ENCODE assay signal across 9 mouse cellular contexts in the genomic region with DNA sequence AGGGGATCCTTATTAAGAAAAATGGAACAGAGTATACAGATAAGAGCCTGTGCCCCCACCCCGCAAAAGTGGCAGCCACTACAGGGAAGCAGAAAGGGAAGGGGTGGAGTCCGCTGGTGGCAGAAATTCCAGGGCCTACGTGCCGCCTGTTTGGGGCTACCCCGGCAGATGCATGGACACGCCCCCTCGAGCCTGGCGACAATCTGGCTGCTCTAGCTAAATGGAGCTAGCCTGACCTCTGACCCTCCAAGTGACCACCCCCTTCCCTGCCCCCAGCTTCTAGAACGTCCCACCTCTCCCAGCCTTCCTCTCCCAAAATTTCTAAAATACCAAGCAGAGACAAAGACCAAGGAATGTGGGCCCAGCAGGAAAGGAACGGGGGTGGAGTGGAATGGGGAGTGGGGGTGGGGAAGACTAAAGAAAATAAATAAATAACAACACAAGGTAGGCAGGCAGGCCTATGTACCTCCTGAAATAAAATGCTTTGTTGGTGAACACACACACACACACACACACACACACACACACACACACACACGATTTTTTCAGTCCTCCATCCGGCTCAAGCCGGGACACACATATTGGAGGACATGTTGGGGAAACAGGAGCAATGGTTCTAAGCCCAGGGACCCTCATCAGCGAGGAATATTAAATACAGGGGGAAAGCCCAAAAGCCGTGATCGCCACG. TPM values are rescaled to one million over a fixed set of nuclear protein-coding genes. Genes with fewer than 3 reads are reported as not detected.
DNase-seq lines count a peak whose midpoint lies in the region; ATAC-seq lines count a peak whose summit lies in the region.
"Had no signal": no experiment of that assay in that cellular context is flagged by ENCODE, and none has a peak within 500 bp of the region (broad histone marks: within the 10 kb centered on the region; RNA-seq: fewer than 3 reads in every experiment).

No protein-coding gene starts in this region.

- H3K27ac ChIP-seq in embryonic facial prominence, embryonic 15.5 days (replicated peaks), result no peak overlapping the region; the same call in 1 of the 2 replicates
- no peak overlapping the region for H3K27ac ChIP-seq in hindbrain, embryonic 14.5 days
- H3K27ac ChIP-seq in liver, embryonic 12.5 days, result no peak overlapping the region; the same call in 1 of the 2 replicates

- ATAC-seq in embryonic facial prominence, embryonic 15.5 days (ENCODE audit: insufficient number of reproducible peaks, low FRiP score, low TSS enrichment, low read depth), result no peak
- ATAC-seq in hindbrain, embryonic 14.5 days (ENCODE audit: low FRiP score), result peak; percentile 23; the same call in 1 of the 2 replicates
- peak; percentile 48; the same call in 1 of the 2 replicates for ATAC-seq in liver, embryonic 12.5 days
- no peak for ATAC-seq in erythroid progenitor cell, adult 5-6 weeks (replicated peaks; ENCODE audit: low FRiP score, poor library complexity, severe bottlenecking)

- H3K4me3 ChIP-seq in embryonic facial prominence, embryonic 15.5 days (replicated peaks), result no peak overlapping the region
- H3K4me3 ChIP-seq in hindbrain, embryonic 14.5 days (replicated peaks; ENCODE audit: low read length), result no peak overlapping the region
- no peak overlapping the region for H3K4me3 ChIP-seq in liver, embryonic 12.5 days

- peak overlapping the region; percentile 15; the same call in 1 of the 2 replicates for H3K4me2 ChIP-seq in embryonic facial prominence, embryonic 15.5 days (replicated peaks)
- 0 out of 2 replicates have a peak overlapping the region, but pooled peaks have one; percentile 15 for H3K4me2 ChIP-seq in hindbrain, embryonic 14.5 days (replicated peaks)
- H3K4me2 ChIP-seq in liver, embryonic 12.5 days, result peak overlapping the region; percentile 64

- H3K27me3 ChIP-seq in embryonic facial prominence, embryonic 15.5 days, result no peaks in the 10 kb centered on the region
- H3K27me3 ChIP-seq in hindbrain, embryonic 14.5 days (ENCODE audit: control insufficient read depth, insufficient read depth, low read length), result no peaks in the 10 kb centered on the region
- no peaks in the 10 kb centered on the region for H3K27me3 ChIP-seq in liver, embryonic 12.5 days (replicated peaks)

- no peaks in the 10 kb centered on the region for H3K9me3 ChIP-seq in embryonic facial prominence, embryonic 15.5 days (replicated peaks)
- H3K9me3 ChIP-seq in hindbrain, embryonic 14.5 days (ENCODE audit: control insufficient read depth, low read length), result no peaks in the 10 kb centered on the region
- no peaks in the 10 kb centered on the region for H3K9me3 ChIP-seq in liver, embryonic 12.5 days (replicated peaks)

- peak; percentile 96 for DNase-seq in heart, adult 11 months
- DNase-seq in heart, adult 8-10 months (ENCODE audit: low spot score), result no peak
- DNase-seq in hindbrain, embryonic 14.5 days (ENCODE audit: low spot score), result no peak
- DNase-seq in T-cell, adult 2 months (ENCODE audit: low spot score), result no peak
- DNase-seq in right cerebral cortex, postnatal 10 days (ENCODE audit: low spot score in 2 of 2), result no peak

- WGBS in embryonic facial prominence, embryonic 15.5 days, result 17% methylated on average over 17 of the region's 17 CpGs
- 9% methylated on average over 17 of the region's 17 CpGs for WGBS in hindbrain, embryonic 14.5 days
- 30% methylated on average over 17 of the region's 17 CpGs for WGBS in liver, embryonic 12.5 days (ENCODE audit: insufficient replicate concordance)

- H3K4me1 ChIP-seq in embryonic facial prominence, embryonic 15.5 days, result peaks cover 32% of the 10 kb centered on the region
- H3K4me1 ChIP-seq in hindbrain, embryonic 14.5 days (replicated peaks; ENCODE audit: control insufficient read depth, insufficient read depth, low read length), result peaks cover 24% of the 10 kb centered on the region
- peaks cover 38% of the 10 kb centered on the region for H3K4me1 ChIP-seq in liver, embryonic 12.5 days

- H3K9ac ChIP-seq in embryonic facial prominence, embryonic 15.5 days, result no peak overlapping the region
- H3K9ac ChIP-seq in hindbrain, embryonic 14.5 days, result no peak overlapping the region
- no peak overlapping the region for H3K9ac ChIP-seq in liver, embryonic 12.5 days

- no peaks in the 10 kb centered on the region for H3K36me3 ChIP-seq in embryonic facial prominence, embryonic 15.5 days
- no peaks in the 10 kb centered on the region for H3K36me3 ChIP-seq in hindbrain, embryonic 14.5 days (replicated peaks; ENCODE audit: control insufficient read depth, insufficient read depth)
- H3K36me3 ChIP-seq in liver, embryonic 12.5 days, result no peaks in the 10 kb centered on the region

RNA-seq across cellular contexts. Expression of gene C130032M10Rik, which starts 12.6 kb away (rescaled TPM):
- not detected for total RNA-seq in heart, adult 8-10 months (2022)
- polyA plus RNA-seq in embryonic facial prominence, embryonic 15.5 days (2015; fragmentation: Nextera tagmentation; extraction: Ambion mirVana), result 3.0 and 3.9 TPM in 2 replicates
- not detected in 2 replicates for polyA plus RNA-seq in hindbrain, embryonic 14.5 days (2014; fragmentation: Nextera tagmentation; extraction: Ambion mirVana)
- 0.18 and 0.22 TPM in 2 replicates for polyA plus RNA-seq in liver, embryonic 12.5 days (2016; fragmentation: Nextera tagmentation; extraction: Ambion mirVana)
- total RNA-seq in erythroid progenitor cell, adult 5-6 weeks (2015; ENCODE audit: low replicate concordance), result not detected in 2 replicates
- not detected in 2 replicates for total RNA-seq in erythroid progenitor cell, adult 5-6 weeks (2017; ENCODE audit: low replicate concordance)
- total RNA-seq: heart, postnatal 36 days had no signal

RNA-seq across cellular contexts. Expression of gene Ccr4, which starts 23.4 kb away (rescaled TPM):
- total RNA-seq in heart, adult 8-10 months (2022), result not detected
- polyA plus RNA-seq in embryonic facial prominence, embryonic 15.5 days (2015; fragmentation: Nextera tagmentation; extraction: Ambion mirVana), result 5.3 and 7.3 TPM in 2 replicates
- polyA plus RNA-seq in hindbrain, embryonic 14.5 days (2014; fragmentation: Nextera tagmentation; extraction: Ambion mirVana), result not detected in 2 replicates
- not detected in 2 replicates for polyA plus RNA-seq in liver, embryonic 12.5 days (2016; fragmentation: Nextera tagmentation; extraction: Ambion mirVana)
- total RNA-seq in erythroid progenitor cell, adult 5-6 weeks (2015; ENCODE audit: low replicate concordance), result 2.5 TPM in 1 of 2 replicates, not detected in the other
- total RNA-seq in erythroid progenitor cell, adult 5-6 weeks (2017; ENCODE audit: low replicate concordance), result 0.39 TPM in 1 of 2 replicates, not detected in the other
- total RNA-seq: heart, postnatal 36 days had no signal

RNA-seq across cellular contexts. Expression of gene Trim71, which starts 36.0 kb away (rescaled TPM):
- not detected for total RNA-seq in heart, adult 8-10 months (2022)
- polyA plus RNA-seq in embryonic facial prominence, embryonic 15.5 days (2015; fragmentation: Nextera tagmentation; extraction: Ambion mirVana), result 0.23 and 0.24 TPM in 2 replicates
- polyA plus RNA-seq in hindbrain, embryonic 14.5 days (2014; fragmentation: Nextera tagmentation; extraction: Ambion mirVana), result 0.29 and 0.31 TPM in 2 replicates
- polyA plus RNA-seq in liver, embryonic 12.5 days (2016; fragmentation: Nextera tagmentation; extraction: Ambion mirVana), result 1.7 and 2.0 TPM in 2 replicates
- total RNA-seq in erythroid progenitor cell, adult 5-6 weeks (2015; ENCODE audit: low replicate concordance), result not detected in 2 replicates
- not detected in 2 replicates for total RNA-seq in erythroid progenitor cell, adult 5-6 weeks (2017; ENCODE audit: low replicate concordance)
- total RNA-seq: heart, postnatal 36 days had no signal

Comparison
In these comparisons a context has a peak if more than half of its experiments do, and no peak if none do; other contexts are left out.
1. ATAC-seq: peak in hindbrain, embryonic 14.5 days (single experiment) and liver, embryonic 12.5 days (single experiment); none in embryonic facial prominence, embryonic 15.5 days (single experiment) and erythroid progenitor cell, adult 5-6 weeks (single experiment).
2. Peak in every context shown above with its lines, with median percentiles within 50 percentile points of each other: H3K4me2 ChIP-seq.